In genomic region chr16:95119293-95119692, GRCm38 (mm10) we compare ENCODE assay signal across 19 mouse cellular contexts.
DNase-seq lines count a peak whose midpoint lies in the region; ATAC-seq lines count a peak whose summit lies in the region.
"Had no signal": no experiment of that assay in that cellular context is flagged by ENCODE, and none has a peak within 500 bp of the region (broad histone marks: within the 10 kb centered on the region; RNA-seq: fewer than 3 reads in every experiment).

No protein-coding gene starts in this region.

- H3K9me3 ChIP-seq in forebrain, embryonic 12.5 days = no peaks in the 10 kb centered on the region
- no peaks in the 10 kb centered on the region for H3K9me3 ChIP-seq in forebrain, embryonic 10.5 days
- no peaks in the 10 kb centered on the region for H3K9me3 ChIP-seq in midbrain, embryonic 13.5 days
- H3K9me3 ChIP-seq in midbrain, embryonic 16.5 days (replicated peaks; ENCODE audit: control insufficient read depth, low read length, poor library complexity, severe bottlenecking) = no peaks in the 10 kb centered on the region
- H3K9me3 ChIP-seq: embryonic facial prominence, embryonic 12.5 days; heart, embryonic 15.5 days; limb, embryonic 15.5 days; neural tube, embryonic 12.5 days; stomach, embryonic 15.5 days had no signal

- H3K4me3 ChIP-seq in forebrain, embryonic 12.5 days (replicated peaks) = no peak overlapping the region
- no peak overlapping the region for H3K4me3 ChIP-seq in forebrain, embryonic 10.5 days
- no peak overlapping the region for H3K4me3 ChIP-seq in midbrain, embryonic 13.5 days (replicated peaks)
- H3K4me3 ChIP-seq in midbrain, embryonic 16.5 days (ENCODE audit: low read depth, low read length) = no peak overlapping the region
- H3K4me3 ChIP-seq: embryonic facial prominence, embryonic 12.5 days; gastrocnemius, adult 2 months; heart, embryonic 15.5 days; limb, embryonic 15.5 days; neural tube, embryonic 12.5 days; stomach, embryonic 15.5 days had no signal

- DNase-seq in forebrain, embryonic 10.5 days (ENCODE audit: extremely low spot score, low spot score) = no peak
- DNase-seq in cerebellum, postnatal 14 days = peak; percentile 65 to 71
- DNase-seq in retina, postnatal 1 day = peak; percentile 57
- no peak for DNase-seq in lung, postnatal 25 days (ENCODE audit: low spot score)
- no peak for DNase-seq in kidney, postnatal 10 days
- DNase-seq: gastrocnemius, adult 2 months; heart, adult 18-20 months; kidney, adult 9 months; lung, adult 18-20 months had no signal

- no peaks in the 10 kb centered on the region for H3K36me3 ChIP-seq in forebrain, embryonic 12.5 days (replicated peaks)
- H3K36me3 ChIP-seq in forebrain, embryonic 10.5 days (replicated peaks) = no peaks in the 10 kb centered on the region
- no peaks in the 10 kb centered on the region for H3K36me3 ChIP-seq in midbrain, embryonic 13.5 days
- no peaks in the 10 kb centered on the region for H3K36me3 ChIP-seq in midbrain, embryonic 16.5 days (ENCODE audit: control insufficient read depth, insufficient read depth, low read length)
- H3K36me3 ChIP-seq: embryonic facial prominence, embryonic 12.5 days; heart, embryonic 15.5 days; limb, embryonic 15.5 days; neural tube, embryonic 12.5 days; stomach, embryonic 15.5 days had no signal

- no peak overlapping the region for H3K4me2 ChIP-seq in forebrain, embryonic 12.5 days
- H3K4me2 ChIP-seq in midbrain, embryonic 13.5 days (replicated peaks) = no peak overlapping the region
- H3K4me2 ChIP-seq in midbrain, embryonic 16.5 days (ENCODE audit: low read length) = no peak overlapping the region
- H3K4me2 ChIP-seq: embryonic facial prominence, embryonic 12.5 days; heart, embryonic 15.5 days; limb, embryonic 15.5 days; neural tube, embryonic 12.5 days; stomach, embryonic 15.5 days had no signal

- 84% methylated on average over 4 of the region's 4 CpGs for WGBS in forebrain, embryonic 12.5 days
- WGBS in forebrain, embryonic 10.5 days = 91% methylated on average over 4 of the region's 4 CpGs
- WGBS in midbrain, embryonic 13.5 days = 61% methylated on average over 4 of the region's 4 CpGs
- WGBS in midbrain, embryonic 16.5 days = 60% methylated on average over 4 of the region's 4 CpGs

- H3K9ac ChIP-seq in forebrain, embryonic 12.5 days = no peak overlapping the region
- H3K9ac ChIP-seq in midbrain, embryonic 13.5 days (replicated peaks) = no peak overlapping the region
- no peak overlapping the region for H3K9ac ChIP-seq in midbrain, embryonic 16.5 days (ENCODE audit: low read depth, low read length)
- H3K9ac ChIP-seq: embryonic facial prominence, embryonic 12.5 days; heart, embryonic 15.5 days; limb, embryonic 15.5 days; neural tube, embryonic 12.5 days; stomach, embryonic 15.5 days had no signal

- ATAC-seq in forebrain, embryonic 12.5 days (ENCODE audit: low FRiP score) = peak; percentile 11; the same call in 1 of the 2 replicates
- ATAC-seq in midbrain, embryonic 13.5 days = 0 out of 2 replicates have a peak, but pooled peaks have one; percentile 45
- ATAC-seq in midbrain, embryonic 16.5 days = no peak
- ATAC-seq: Patski had no signal

- H3K4me1 ChIP-seq in forebrain, embryonic 12.5 days = peaks cover 11% of the 10 kb centered on the region
- H3K4me1 ChIP-seq in forebrain, embryonic 10.5 days = no peaks in the 10 kb centered on the region
- peaks cover 17% of the 10 kb centered on the region for H3K4me1 ChIP-seq in midbrain, embryonic 13.5 days (replicated peaks)
- H3K4me1 ChIP-seq in midbrain, embryonic 16.5 days (ENCODE audit: control insufficient read depth, insufficient read depth, low read length) = no peaks in the 10 kb centered on the region
- H3K4me1 ChIP-seq: embryonic facial prominence, embryonic 12.5 days; heart, embryonic 15.5 days; limb, embryonic 15.5 days; stomach, embryonic 15.5 days had no signal

- no peaks in the 10 kb centered on the region for H3K27me3 ChIP-seq in forebrain, embryonic 12.5 days
- H3K27me3 ChIP-seq in forebrain, embryonic 10.5 days (ENCODE audit: poor library complexity, severe bottlenecking) = no peaks in the 10 kb centered on the region
- no peaks in the 10 kb centered on the region for H3K27me3 ChIP-seq in midbrain, embryonic 13.5 days
- H3K27me3 ChIP-seq in midbrain, embryonic 16.5 days (ENCODE audit: control insufficient read depth, insufficient read depth, low read depth, low read length) = no peaks in the 10 kb centered on the region
- H3K27me3 ChIP-seq: embryonic facial prominence, embryonic 12.5 days; neural tube, embryonic 12.5 days; Patski; stomach, embryonic 15.5 days had no signal

- no peak overlapping the region for H3K27ac ChIP-seq in forebrain, embryonic 12.5 days
- H3K27ac ChIP-seq in forebrain, embryonic 10.5 days = no peak overlapping the region
- peak overlapping the region; percentile 37; the same call in 1 of the 2 replicates for H3K27ac ChIP-seq in midbrain, embryonic 13.5 days
- no peak overlapping the region for H3K27ac ChIP-seq in midbrain, embryonic 16.5 days (ENCODE audit: low read length)
- H3K27ac ChIP-seq: embryonic facial prominence, embryonic 12.5 days; gastrocnemius, adult 2 months; heart, embryonic 15.5 days; limb, embryonic 15.5 days; macrophage; neural tube, embryonic 12.5 days; stomach, embryonic 15.5 days had no signal

Comparison
In these comparisons a context has a peak if more than half of its experiments do, and no peak if none do; other contexts are left out.
1. DNase-seq: peak in cerebellum, postnatal 14 days (2 of 2) and retina, postnatal 1 day (single experiment); none in forebrain, embryonic 10.5 days (single experiment), lung, postnatal 25 days (single experiment) and kidney, postnatal 10 days (single experiment).